Mouse (Mus musculus) c-Kit-positive CD71-positive TER-119-negative erythroid progenitor cells, embryonic 14.5 days (primary cell): Measurements from ENCODE around the gene Rpl18a.

Experiments
- DNase-seq: peaks from one replicate; pipeline ENCODE4 v3.0.0-alpha.2; 2013; ENCODE audit warnings: low read depth

The Rpl18a gene

DNA sequence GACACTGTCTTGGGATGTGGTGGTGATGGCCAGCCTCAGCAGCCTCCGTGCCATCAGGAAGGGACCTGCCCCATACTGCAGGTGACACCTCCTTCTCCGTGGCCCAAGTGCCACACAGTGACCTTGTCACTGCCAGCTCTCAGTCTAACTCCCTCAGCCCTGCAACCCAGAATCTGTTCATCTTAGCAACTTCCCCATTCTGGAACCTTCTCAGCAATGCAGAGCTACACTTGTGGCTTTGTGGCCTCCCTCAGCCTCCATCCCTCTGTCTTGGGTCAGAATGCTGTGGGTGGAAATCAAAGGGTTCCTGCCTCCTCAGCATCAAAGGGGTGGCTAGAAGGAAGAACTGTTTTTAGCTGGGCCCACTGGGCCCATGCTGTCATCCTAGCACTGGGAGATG, 43.3 kb downstream of the Rpl18a start:
- DNase-seq = no peak

GRCm38 (mm10) chr8:70852595-70853231, 44.5 kb downstream of the Rpl18a start:
- no peak for DNase-seq

- no peak for DNase-seq
Observed at GRCm38 (mm10) chr8:70851837-70852236, 45.4 kb downstream of the Rpl18a start.

DNA sequence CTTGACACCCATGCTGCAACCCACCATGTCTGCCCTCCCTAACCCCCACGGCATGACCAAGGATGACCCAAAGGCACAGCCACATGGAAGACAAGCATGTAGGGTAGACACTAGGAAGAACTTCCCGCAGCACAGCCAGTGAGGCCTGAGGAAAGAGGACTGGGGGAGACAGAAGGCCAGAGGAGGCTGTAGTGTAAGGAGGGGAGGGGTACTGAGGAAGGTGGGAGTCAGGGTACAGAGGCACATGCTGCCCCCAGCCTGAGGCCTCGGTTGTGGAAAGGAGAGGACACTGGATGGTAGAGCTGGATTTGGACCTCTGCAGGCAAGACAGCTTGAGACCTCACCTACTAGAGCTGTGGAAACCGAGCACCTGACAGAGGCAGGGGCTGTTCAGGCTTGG, 46.3 kb downstream of the Rpl18a start:
- DNase-seq = no peak

GRCm38 (mm10) chr8:70850132-70850845, 46.9 kb downstream of the Rpl18a start:
- no peak for DNase-seq

DNA sequence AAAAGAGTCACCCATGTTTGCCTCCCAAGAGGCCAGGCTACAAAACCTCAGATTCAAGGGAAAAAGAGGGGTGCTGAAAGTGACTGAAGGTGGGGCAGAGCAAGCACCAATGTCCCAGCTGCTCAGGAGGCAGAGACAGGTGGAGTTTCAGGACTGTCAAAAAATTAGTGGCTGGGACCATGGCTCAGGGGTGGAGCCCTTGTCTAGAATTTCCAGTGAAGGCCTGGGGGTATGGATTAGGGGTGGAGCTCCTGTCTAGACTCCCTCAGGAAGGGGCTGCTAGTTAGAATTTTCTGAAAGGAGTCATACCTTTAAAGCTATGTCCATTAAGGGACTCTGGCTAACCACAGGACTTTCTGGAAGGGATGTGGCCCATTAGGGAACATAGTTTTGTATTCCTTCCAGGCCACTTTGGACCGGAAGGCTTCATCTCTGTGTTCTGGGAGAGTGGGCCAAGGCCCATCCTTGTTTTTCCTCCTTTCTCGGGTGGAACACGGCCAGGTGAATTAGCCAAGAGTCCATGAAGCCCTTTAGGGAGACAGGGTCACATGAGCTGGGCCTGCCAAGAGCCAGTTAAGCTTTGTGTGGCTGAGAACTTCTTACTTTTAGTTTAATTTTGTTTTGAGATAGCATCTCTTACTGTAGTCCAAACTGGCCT, 47.8 kb downstream of the Rpl18a start:
- DNase-seq = no peak

DNA sequence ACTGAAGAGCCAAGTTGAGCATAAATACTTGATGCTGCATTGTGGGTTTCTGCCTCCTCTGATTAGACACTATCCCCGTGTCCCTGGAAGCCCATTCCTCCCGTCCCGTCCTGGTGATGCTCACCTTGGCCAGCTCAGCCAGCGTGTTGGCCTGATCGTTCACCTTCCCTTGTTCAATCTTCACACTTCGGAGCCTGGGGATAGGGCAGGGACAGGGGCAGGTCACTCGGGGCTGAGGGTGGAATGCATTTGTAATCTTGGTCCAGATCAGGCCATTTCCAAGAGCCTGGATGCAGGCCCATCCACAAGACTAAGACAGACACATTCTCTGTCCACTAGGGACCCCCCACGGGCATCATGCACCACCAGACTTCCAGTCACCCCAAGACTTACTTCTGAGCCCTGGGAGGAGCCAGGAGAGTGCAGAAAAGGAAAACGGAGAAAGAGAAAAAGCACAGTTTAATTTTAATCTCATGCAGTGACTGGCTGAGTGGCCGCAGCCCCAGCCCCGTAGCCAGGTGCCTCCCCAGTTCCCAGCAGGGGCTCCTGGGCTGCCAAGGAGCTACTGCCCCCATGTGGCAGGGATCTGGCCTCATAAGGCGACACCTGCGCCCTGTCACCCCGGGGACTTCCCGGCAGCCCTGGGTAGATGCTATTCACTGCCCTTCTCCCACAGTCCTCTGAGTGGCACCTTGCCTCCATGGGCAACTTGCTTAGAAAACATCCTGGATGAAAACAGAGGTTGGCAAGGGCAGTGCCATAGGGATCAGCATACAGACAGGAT, 50.6 kb downstream of the Rpl18a start:
- DNase-seq = no peak

GRCm38 (mm10) chr8:70845108-70845507, 52.1 kb downstream of the Rpl18a start:
- no peak for DNase-seq
